Mouse (Mus musculus) ES-E14 (cell line): ENCODE data around the gene Zfp219. TPM values are rescaled to one million over a fixed set of nuclear protein-coding genes. Genes with fewer than 3 reads are reported as not detected.
"Not testable (repeated sequence)": the region's sequence is repeated elsewhere in the genome, so short reads cannot be mapped to it uniquely, and the experiment has no call there.

ENCODE experiments used
- DNase-seq: peaks from one replicate; pipeline ENCODE4 v3.0.0-alpha.2; 2013; ENCODE audit warnings: low read depth, low spot score
- H3K27ac ChIP-seq: 2 replicates; pipeline ENCODE4 v1.5.1; 2012; ENCODE audit warnings: low read depth, mild to moderate bottlenecking, low read length, moderate library complexity, mixed read lengths; ENCODE audit not compliant: poor library complexity, insufficient read depth, severe bottlenecking
- H3K36me3 ChIP-seq: 2 replicates; pipeline ENCODE4 v1.6.1; 2012; ENCODE audit warnings: mild to moderate bottlenecking, low read length, moderate library complexity, mixed read lengths; ENCODE audit not compliant: control insufficient read depth, poor library complexity, insufficient read depth, severe bottlenecking
- H3K4me1 ChIP-seq, 2 experiments: fragments of 150-350 bp in 1 of 2; sonication (generic) in 1 of 2; 2 replicates each; pipeline ENCODE4 v1.6.1; 2012; ENCODE audit warnings: low read length in 2 of 2, mild to moderate bottlenecking in 1 of 2, mixed read lengths in 1 of 2; ENCODE audit not compliant: control insufficient read depth in 2 of 2, insufficient read depth in 2 of 2, poor library complexity in 1 of 2
- H3K4me3 ChIP-seq, 2 experiments: fragments of 150-350 bp in 1 of 2; sonication (generic) in 1 of 2; 2 replicates each; pipeline ENCODE4 v1.5.1; 2012; ENCODE audit warnings: low read length in 2 of 2, low read depth in 1 of 2, mild to moderate bottlenecking in 1 of 2, mixed read lengths in 1 of 2; ENCODE audit not compliant: insufficient read depth in 1 of 2, poor library complexity in 1 of 2, severe bottlenecking in 1 of 2
- H3K9ac ChIP-seq: 2 replicates; pipeline ENCODE4 v1.6.1; 2012; ENCODE audit warnings: low read depth, mild to moderate bottlenecking, low read length, mixed read lengths; ENCODE audit not compliant: poor library complexity, insufficient read depth, severe bottlenecking
- H3K9me3 ChIP-seq: fragments of 150-350 bp; sonication (generic); 2 replicates; pipeline ENCODE4 v1.6.1; 2012; ENCODE audit warnings: low read depth, mild to moderate bottlenecking, low read length; ENCODE audit not compliant: control insufficient read depth, insufficient read depth
- CHD2 ChIP-seq: IDR thresholded peaks from 2 replicates; pipeline ENCODE4 v1.6.1; 2014; ENCODE audit warnings: mild to moderate bottlenecking, low read depth, low read length, inconsistent platforms
- HCFC1 ChIP-seq: IDR thresholded peaks from 2 replicates; pipeline ENCODE4 v1.6.1; 2012; ENCODE audit warnings: low read length, inconsistent platforms, borderline replicate concordance; ENCODE audit not compliant: insufficient read depth
- MAFK ChIP-seq: IDR thresholded peaks from 2 replicates; pipeline ENCODE4 v1.6.1; 2014; ENCODE audit warnings: mild to moderate bottlenecking, low read depth, low read length, inconsistent platforms; ENCODE audit not compliant: insufficient read depth
- ZC3H11A ChIP-seq: IDR thresholded peaks from 2 replicates; pipeline ENCODE4 v1.6.1; 2012; ENCODE audit warnings: low read depth, mild to moderate bottlenecking, inconsistent platforms, low read length, borderline replicate concordance
- ZNF384 ChIP-seq: IDR thresholded peaks from 2 replicates; pipeline ENCODE4 v1.6.1; 2012; ENCODE audit warnings: low read depth, low read length, inconsistent platforms
- in situ Hi-C, 2 experiments: fragments of 600-800 bp; cut with MboI; formaldehyde crosslinking; loops; one replicate each; pipeline ENCODE4 v1.15.1; 2025; ENCODE audit warnings: low sequenced_read_pairs in 2 of 2, inconsistent platforms in 1 of 2; ENCODE audit not compliant: unreplicated experiment in 2 of 2
- total RNA-seq: library from RNA; depleted of rRNA; stranded (reverse); fragments of 300-350 nt; gene quantifications from 2 replicates; pipeline ENCODE4 v1.2.3, GENCODE M21; 2012; rRNA removed

The Zfp219 gene
- total RNA-seq = 59.5 and 98.0 TPM in 2 replicates

DNA sequence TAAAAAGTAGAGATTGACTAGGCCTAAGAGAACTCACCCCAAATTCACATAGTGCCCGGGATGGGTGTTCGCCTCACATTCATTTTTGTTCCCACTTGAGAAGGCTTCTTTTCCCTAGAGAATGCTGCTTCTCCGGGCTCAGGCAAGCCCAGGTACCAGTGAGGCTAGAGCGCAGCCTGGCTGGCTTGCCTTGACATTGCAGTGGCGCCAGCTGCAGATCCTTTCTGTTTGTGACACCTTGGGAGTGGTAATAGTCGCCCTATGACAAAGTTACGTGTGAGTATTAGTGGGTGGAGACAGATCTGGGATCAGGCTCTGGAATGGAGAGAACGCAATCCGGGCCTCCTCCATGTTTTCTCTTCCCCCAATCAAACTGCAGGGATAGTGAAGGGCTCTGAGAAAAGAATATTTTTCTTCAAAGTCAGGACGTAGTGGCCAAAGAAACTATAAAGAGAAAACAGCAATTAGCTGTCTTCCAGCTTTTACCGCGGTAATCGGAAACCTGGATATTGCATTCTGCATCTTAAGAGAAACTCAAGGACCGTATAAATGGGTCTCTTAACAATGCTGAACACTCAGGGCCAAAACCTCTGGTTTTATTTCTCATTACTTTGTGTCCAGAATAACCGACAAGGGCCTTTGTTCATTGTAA is at the start of gene Zfp219:
Gene Zfp219 (minus strand): TSS at position 248 of the 652 bp plus-strand sequence.
- H3K36me3 ChIP-seq = peaks cover 2% of the 10 kb centered on the region; the same call in 1 of the 2 replicates
- TF ChIP-seq MAFK (no peak), HCFC1 (no peak), ZC3H11A (no peak), CHD2 (no peak; the same call in 1 of the 2 replicates), ZNF384 (no peak)
- H3K4me3 ChIP-seq = peak within 1 kb of the TSS; percentile 81 to 88
- no peaks in the 10 kb centered on the region for H3K9me3 ChIP-seq
- peak within 1 kb of the TSS; percentile 99 for H3K9ac ChIP-seq
- DNase-seq = no peak
- H3K27ac ChIP-seq = peak within 1 kb of the TSS; percentile 99
- peaks cover 9 to 16% of the 10 kb centered on the region in 2 experiments for H3K4me1 ChIP-seq
- in situ Hi-C loops = loop anchor here in 1 of 2 experiments (25.0 kb wide), 1 partner anchor 108 kb away; the partner anchor contains the start of genes Ndrg2, Rnase13 and Tppp2

GRCm38 (mm10) chr14:52066135-52066534 is 45.6 kb upstream of the Zfp219 start:
- peak overlapping the region; percentile 48 for H3K9ac ChIP-seq
- H3K4me1 ChIP-seq = peaks cover 28 to 36% of the 10 kb centered on the region in 2 experiments
- peak overlapping the region; percentile 100 for H3K27ac ChIP-seq
- in situ Hi-C loops = no loop called here
- TF ChIP-seq HCFC1 = no peak
- TF ChIP-seq CHD2 = peak; percentile 37
- TF ChIP-seq ZNF384 = no peak
- TF ChIP-seq MAFK = no peak
- no peak for TF ChIP-seq ZC3H11A
- H3K4me3 ChIP-seq = no peak overlapping the region
- DNase-seq = peak; percentile 68
- no peaks in the 10 kb centered on the region for H3K9me3 ChIP-seq
- no peaks in the 10 kb centered on the region for H3K36me3 ChIP-seq

- in situ Hi-C loops = no loop called here
- TF ChIP-seq ZNF384 (no peak), CHD2 (no peak), ZC3H11A (no peak), HCFC1 (no peak), MAFK (no peak)
- DNase-seq = no peak
These were observed 41.3 kb upstream of the Zfp219 start for GRCm38 (mm10) chr14:52061798-52062197.

DNA sequence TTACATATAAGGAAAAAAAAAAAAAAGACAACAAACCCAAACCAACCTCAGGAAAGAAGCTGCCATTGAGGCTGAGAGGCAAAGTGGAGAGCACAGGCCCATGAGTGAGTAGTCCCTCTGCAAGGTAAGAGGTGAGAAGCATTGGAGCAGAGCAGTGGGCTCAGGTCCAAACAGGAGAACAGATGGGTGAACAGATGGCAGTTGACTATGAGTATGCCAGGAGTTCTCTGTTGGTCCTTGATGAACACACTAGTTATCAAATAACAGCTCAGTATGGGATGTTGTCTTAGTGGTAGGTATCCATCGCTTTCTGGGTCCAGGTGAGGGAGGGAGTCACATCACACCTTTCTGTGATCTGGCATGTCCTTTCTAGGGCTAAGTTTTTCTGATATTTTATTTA is 40.3 kb upstream of the Zfp219 start:
- H3K4me1 ChIP-seq = peaks cover 16 to 24% of the 10 kb centered on the region in 2 experiments
- no peaks in the 10 kb centered on the region for H3K36me3 ChIP-seq
- no peak for DNase-seq
- in situ Hi-C loops = no loop called here
- TF ChIP-seq MAFK = no peak
- TF ChIP-seq ZNF384 = no peak; the same call in 1 of the 2 replicates
- H3K4me3 ChIP-seq = no peak overlapping the region
- H3K9ac ChIP-seq = no peak overlapping the region
- H3K9me3 ChIP-seq = no peaks in the 10 kb centered on the region
- H3K27ac ChIP-seq = no peak overlapping the region

More at GRCm38 (mm10) chr14:52061798-52062197, 41.3 kb upstream of the Zfp219 start:
- 0 out of 2 replicates have a peak overlapping the region, but pooled peaks have one; percentile 35 for H3K9ac ChIP-seq
- peaks cover 20 to 27% of the 10 kb centered on the region in 2 experiments for H3K4me1 ChIP-seq
- peak overlapping the region; percentile 16; the same call in 1 of the 2 replicates for H3K27ac ChIP-seq
- no peaks in the 10 kb centered on the region for H3K36me3 ChIP-seq
- H3K4me3 ChIP-seq = no peak overlapping the region
- no peaks in the 10 kb centered on the region for H3K9me3 ChIP-seq

DNA sequence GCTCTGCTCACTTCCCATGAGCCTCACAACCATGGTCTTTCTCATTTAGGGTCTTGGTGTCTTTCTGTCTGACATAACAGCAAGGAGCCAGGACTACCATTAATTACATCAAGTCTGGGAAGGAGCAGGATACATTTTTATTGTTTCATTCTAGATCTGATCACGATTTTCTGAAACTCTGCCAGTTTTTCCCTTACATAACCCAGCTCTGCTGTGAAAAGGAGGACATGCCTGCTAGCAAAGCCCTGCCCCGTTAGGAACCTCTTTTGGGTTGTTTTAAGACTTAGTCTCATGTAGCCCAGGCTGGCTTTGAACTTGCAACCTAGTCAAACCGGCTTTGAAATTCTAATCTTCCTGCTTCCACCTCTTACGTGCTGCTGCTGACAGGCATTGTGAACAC is 39.4 kb upstream of the Zfp219 start:
- no peak overlapping the region; the same call in 1 of the 2 replicates for H3K27ac ChIP-seq
- peaks cover 13 to 21% of the 10 kb centered on the region in 2 experiments for H3K4me1 ChIP-seq
- H3K36me3 ChIP-seq = 0 out of 2 replicates have a peak, but pooled peaks cover 2% of the 10 kb centered on the region
- TF ChIP-seq MAFK (no peak), CHD2 (no peak), ZNF384 (no peak), HCFC1 (no peak), ZC3H11A (no peak)
- in situ Hi-C loops = no loop called here
- no peaks in the 10 kb centered on the region; the same call in 1 of the 2 replicates for H3K9me3 ChIP-seq
- H3K4me3 ChIP-seq = no peak overlapping the region
- no peak for DNase-seq
- no peak overlapping the region for H3K9ac ChIP-seq

- H3K4me3 ChIP-seq, H3K9ac ChIP-seq, H3K4me1 ChIP-seq, in situ Hi-C loops, DNase-seq, H3K9me3 ChIP-seq: not testable (repeated sequence)
- peaks cover 15% of the 10 kb centered on the region; the same call in 1 of the 2 replicates for H3K36me3 ChIP-seq
- peak overlapping the region; percentile 31; the same call in 1 of the 2 replicates for H3K27ac ChIP-seq
These were observed 32.2 kb upstream of the Zfp219 start for GRCm38 (mm10) chr14:52052720-52053119.
